Mouse (Mus musculus): ENCODE results near the gene Pidd1. TPM values are rescaled to one million over a fixed set of nuclear protein-coding genes. Genes with fewer than 3 reads are reported as not detected.

Pidd1 gene
- polyA plus RNA-seq, 1 experiment from 2014 or later, result 22.3 TPM

DNA sequence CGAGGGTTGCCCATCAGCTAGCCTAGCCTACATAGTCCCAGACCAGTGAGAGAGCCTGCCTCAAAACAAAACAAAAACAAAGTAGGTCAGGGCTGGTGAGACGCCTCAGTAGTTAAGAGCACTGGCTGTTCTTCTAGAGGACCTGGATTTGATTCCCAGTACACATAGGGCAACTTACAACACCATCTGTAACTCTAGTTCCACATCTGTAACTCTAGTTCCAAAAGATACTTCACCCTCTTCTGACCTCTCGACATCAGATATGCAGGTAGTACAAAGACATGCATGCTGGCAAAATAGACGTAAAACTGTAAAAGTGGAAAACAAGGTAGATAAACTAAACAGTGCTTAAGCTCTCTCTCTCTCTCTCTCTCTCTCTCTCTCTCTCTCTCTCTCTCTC is 20.0 kb downstream of the Pidd1 start:
- WGBS, result 71% methylated on average over 4 of the region's 4 CpGs
- Histone ChIP-seq H3K4me3 (ENCODE audit: low read depth, low read length) (no peak overlapping the region), H3K27me3 (ENCODE audit: control insufficient read depth, insufficient read depth, low read length) (no peaks in the 10 kb centered on the region), H3K4me2 (ENCODE audit: low read depth, low read length, severe bottlenecking) (no peak overlapping the region), H3K27ac (ENCODE audit: low read depth, low read length) (no peak overlapping the region), H3K36me3 (ENCODE audit: control insufficient read depth, insufficient read depth, low read length) (no peaks in the 10 kb centered on the region), H3K9me3 (ENCODE audit: control insufficient read depth, low read length) (no peaks in the 10 kb centered on the region), H3K4me1 (replicated peaks; ENCODE audit: control insufficient read depth, insufficient read depth, low read length) (0 out of 2 replicates have a peak, but pooled peaks cover 2% of the 10 kb centered on the region), H3K9ac (ENCODE audit: low read length) (no peak overlapping the region)
- ATAC-seq (replicated peaks; ENCODE audit: low FRiP score), result no peak
- DNase-seq (ENCODE audit: low spot score), result no peak

DNA sequence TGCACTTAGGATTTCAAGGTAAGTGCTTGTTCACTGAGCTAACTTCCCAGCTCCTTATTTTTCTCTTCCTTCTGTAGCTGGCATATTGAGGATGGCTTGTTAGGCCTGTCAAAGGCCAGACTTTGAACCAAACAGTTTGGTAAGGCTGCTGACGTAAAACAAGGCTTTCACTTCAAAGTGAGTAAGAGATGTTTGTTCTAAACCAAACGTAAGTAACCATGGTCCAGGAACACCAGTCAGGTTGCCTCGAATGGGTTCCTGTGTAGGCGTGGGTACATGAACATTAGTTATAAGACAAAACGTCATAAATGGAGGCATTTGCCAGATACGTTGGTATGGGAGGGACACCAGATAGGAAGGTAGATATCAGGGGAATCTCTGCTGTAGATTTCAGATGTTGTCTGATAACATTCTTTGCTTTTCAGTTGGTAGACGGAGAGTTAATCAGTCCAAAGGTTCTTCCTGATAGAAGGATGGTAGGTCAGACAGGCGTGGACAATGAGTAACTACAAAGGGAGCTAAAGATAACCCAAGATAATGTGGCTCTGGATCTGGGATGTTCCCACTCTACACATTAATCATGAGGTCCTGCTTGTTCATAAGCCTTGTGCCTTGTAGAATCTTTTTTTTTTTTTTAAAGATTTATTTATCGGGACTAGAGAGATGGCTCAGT is 23.7 kb downstream of the Pidd1 start:
- 87% methylated on average over 9 of the region's 9 CpGs for WGBS
- ATAC-seq (replicated peaks; ENCODE audit: low FRiP score), result no peak

GRCm38 (mm10) chr7:141418970-141419369 is 24.9 kb downstream of the Pidd1 start:
- Histone ChIP-seq H3K9me3 (ENCODE audit: control insufficient read depth, low read length) (no peaks in the 10 kb centered on the region), H3K9ac (ENCODE audit: low read length) (no peak overlapping the region), H3K4me3 (ENCODE audit: low read depth, low read length) (no peak overlapping the region), H3K27ac (ENCODE audit: low read depth, low read length) (no peak overlapping the region), H3K27me3 (ENCODE audit: control insufficient read depth, insufficient read depth, low read length) (no peaks in the 10 kb centered on the region), H3K4me1 (replicated peaks; ENCODE audit: control insufficient read depth, insufficient read depth, low read length) (no peaks in the 10 kb centered on the region), H3K4me2 (ENCODE audit: low read depth, low read length, severe bottlenecking) (no peak overlapping the region), H3K36me3 (ENCODE audit: control insufficient read depth, insufficient read depth, low read length) (no peaks in the 10 kb centered on the region)
- ATAC-seq (replicated peaks; ENCODE audit: low FRiP score) (no peak), DNase-seq (ENCODE audit: low spot score) (no peak)
- 78% methylated on average over 7 of the region's 7 CpGs for WGBS

More for the DNA sequence above, 23.7 kb downstream of the Pidd1 start:
- Histone ChIP-seq H3K4me2 (ENCODE audit: low read depth, low read length, severe bottlenecking) (no peak overlapping the region), H3K4me3 (ENCODE audit: low read depth, low read length) (no peak overlapping the region), H3K9ac (ENCODE audit: low read length) (no peak overlapping the region), H3K9me3 (ENCODE audit: control insufficient read depth, low read length) (no peaks in the 10 kb centered on the region), H3K36me3 (ENCODE audit: control insufficient read depth, insufficient read depth, low read length) (no peaks in the 10 kb centered on the region), H3K27ac (ENCODE audit: low read depth, low read length) (no peak overlapping the region), H3K27me3 (ENCODE audit: control insufficient read depth, insufficient read depth, low read length) (no peaks in the 10 kb centered on the region), H3K4me1 (replicated peaks; ENCODE audit: control insufficient read depth, insufficient read depth, low read length) (no peaks in the 10 kb centered on the region)
- no peak for DNase-seq (ENCODE audit: low spot score)

GRCm38 (mm10) chr7:141417731-141418681 is 25.8 kb downstream of the Pidd1 start:
- no peaks in the 10 kb centered on the region for H3K36me3 ChIP-seq (ENCODE audit: control insufficient read depth, insufficient read depth, low read length)
- H3K4me2 ChIP-seq (ENCODE audit: low read depth, low read length, severe bottlenecking), result no peak overlapping the region
- no peak overlapping the region for H3K9ac ChIP-seq (ENCODE audit: low read length)
- ATAC-seq (replicated peaks; ENCODE audit: low FRiP score) (no peak), DNase-seq (ENCODE audit: low spot score) (peak; percentile 32)
- WGBS, result 71% methylated on average over 8 of the region's 8 CpGs
- 0 out of 2 replicates have a peak, but pooled peaks cover 3% of the 10 kb centered on the region for H3K4me1 ChIP-seq (replicated peaks; ENCODE audit: control insufficient read depth, insufficient read depth, low read length)
- no peaks in the 10 kb centered on the region for H3K27me3 ChIP-seq (ENCODE audit: control insufficient read depth, insufficient read depth, low read length)
- no peak overlapping the region for H3K27ac ChIP-seq (ENCODE audit: low read depth, low read length)
- no peaks in the 10 kb centered on the region for H3K9me3 ChIP-seq (ENCODE audit: control insufficient read depth, low read length)
- H3K4me3 ChIP-seq (ENCODE audit: low read depth, low read length), result no peak overlapping the region

GRCm38 (mm10) chr7:141416144-141416841 is 27.5 kb downstream of the Pidd1 start:
- DNase-seq (ENCODE audit: low spot score), result peak; percentile 28
- Histone ChIP-seq H3K4me2 (ENCODE audit: low read depth, low read length, severe bottlenecking) (no peak overlapping the region), H3K36me3 (ENCODE audit: control insufficient read depth, insufficient read depth, low read length) (no peaks in the 10 kb centered on the region), H3K9me3 (ENCODE audit: control insufficient read depth, low read length) (no peaks in the 10 kb centered on the region), H3K27me3 (ENCODE audit: control insufficient read depth, insufficient read depth, low read length) (no peaks in the 10 kb centered on the region), H3K4me3 (ENCODE audit: low read depth, low read length) (no peak overlapping the region), H3K4me1 (replicated peaks; ENCODE audit: control insufficient read depth, insufficient read depth, low read length) (0 out of 2 replicates have a peak, but pooled peaks cover 3% of the 10 kb centered on the region), H3K27ac (ENCODE audit: low read depth, low read length) (no peak overlapping the region), H3K9ac (ENCODE audit: low read length) (no peak overlapping the region)
- ATAC-seq (replicated peaks; ENCODE audit: low FRiP score), result no peak
- 79% methylated on average over 6 of the region's 6 CpGs for WGBS

DNA sequence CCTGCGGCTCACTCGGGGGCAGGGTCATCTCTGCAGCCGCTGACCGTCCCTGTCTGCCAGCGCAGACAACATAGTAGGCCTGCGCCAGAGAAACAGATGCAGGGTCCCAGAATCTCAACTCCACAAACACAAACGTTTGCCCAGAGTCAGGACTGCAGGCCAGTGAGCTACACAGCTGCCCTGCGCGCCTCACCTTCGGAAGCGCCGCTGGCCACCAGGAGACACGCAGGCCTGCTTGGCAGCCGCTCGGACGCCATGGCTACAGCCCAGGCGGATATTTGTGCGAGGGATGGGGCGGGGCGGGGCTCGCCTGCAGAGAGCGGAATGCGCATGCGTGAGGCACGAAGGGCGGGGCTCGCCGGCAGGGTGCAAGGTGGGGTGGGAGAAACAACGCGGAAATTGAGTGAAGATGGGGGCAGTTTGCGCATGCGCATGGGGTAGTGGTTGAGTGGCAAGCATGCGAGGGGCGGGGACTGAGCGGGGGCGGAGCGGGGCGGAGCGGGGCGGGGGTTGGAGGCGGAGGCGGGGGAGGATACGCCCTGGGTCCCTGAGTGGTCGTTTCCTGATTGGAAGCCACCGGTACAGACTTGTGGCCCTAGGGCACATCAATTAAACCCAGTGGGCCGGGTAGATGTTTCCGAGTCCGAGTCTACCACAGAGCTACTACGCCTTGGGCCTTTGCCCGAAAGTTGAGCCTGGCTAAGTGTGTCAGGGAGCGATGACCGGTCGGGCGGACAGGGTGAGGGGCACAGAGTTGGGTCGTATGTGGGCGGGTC is 29.8 kb downstream of the Pidd1 start, which contains the start of gene Gatd1:
Gene Gatd1 (minus strand): TSS at position 328 of the 776 bp plus-strand sequence.
- Histone ChIP-seq H3K27me3 (ENCODE audit: control insufficient read depth, insufficient read depth, low read length) (no peaks in the 10 kb centered on the region), H3K36me3 (ENCODE audit: control insufficient read depth, insufficient read depth, low read length) (no peaks in the 10 kb centered on the region), H3K4me3 (ENCODE audit: low read depth, low read length) (peak within 1 kb of the TSS; percentile 70), H3K4me2 (ENCODE audit: low read depth, low read length, severe bottlenecking) (peak within 1 kb of the TSS; percentile 90), H3K27ac (ENCODE audit: low read depth, low read length) (peak within 1 kb of the TSS; percentile 59; the same call in 1 of the 2 replicates), H3K9me3 (ENCODE audit: control insufficient read depth, low read length) (no peaks in the 10 kb centered on the region), H3K4me1 (replicated peaks; ENCODE audit: control insufficient read depth, insufficient read depth, low read length) (0 out of 2 replicates have a peak, but pooled peaks cover 3% of the 10 kb centered on the region), H3K9ac (ENCODE audit: low read length) (peak within 1 kb of the TSS; percentile 83)
- DNase-seq (ENCODE audit: low spot score) (peak; percentile 100), ATAC-seq (replicated peaks; ENCODE audit: low FRiP score) (peak; percentile 90)
- WGBS, result under 1% methylated on average over 56 of the region's 56 CpGs

DNA sequence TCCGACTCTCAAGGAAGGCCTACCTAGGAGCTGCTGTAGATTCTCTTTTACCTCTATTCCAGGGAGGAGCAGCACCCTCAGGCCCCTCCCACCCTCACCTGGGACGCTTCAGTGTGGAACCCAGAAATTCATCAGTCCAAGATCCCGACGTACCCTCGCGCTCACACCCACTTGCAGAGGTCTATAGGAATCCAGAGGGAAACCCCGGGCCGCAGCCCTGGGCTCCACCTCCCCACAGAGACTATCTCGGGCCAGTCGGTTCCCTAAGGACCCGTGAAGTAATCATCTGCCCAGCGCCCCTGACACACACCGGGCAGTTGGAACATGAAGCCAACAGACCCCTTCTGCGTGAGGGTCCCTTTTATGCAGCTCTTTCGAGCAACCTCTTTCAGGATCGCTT is 30.5 kb downstream of the Pidd1 start:
- peak overlapping the region; percentile 90 for H3K4me2 ChIP-seq (ENCODE audit: low read depth, low read length, severe bottlenecking)
- H3K27me3 ChIP-seq (ENCODE audit: control insufficient read depth, insufficient read depth, low read length), result no peaks in the 10 kb centered on the region
- 0 out of 2 replicates have a peak, but pooled peaks cover 3% of the 10 kb centered on the region for H3K4me1 ChIP-seq (replicated peaks; ENCODE audit: control insufficient read depth, insufficient read depth, low read length)
- H3K27ac ChIP-seq (ENCODE audit: low read depth, low read length), result peak overlapping the region; percentile 59; the same call in 1 of the 2 replicates
- H3K36me3 ChIP-seq (ENCODE audit: control insufficient read depth, insufficient read depth, low read length), result no peaks in the 10 kb centered on the region
- H3K9ac ChIP-seq (ENCODE audit: low read length), result peak overlapping the region; percentile 83
- WGBS, result 4% methylated on average over 16 of the region's 16 CpGs
- no peaks in the 10 kb centered on the region for H3K9me3 ChIP-seq (ENCODE audit: control insufficient read depth, low read length)
- peak overlapping the region; percentile 70 for H3K4me3 ChIP-seq (ENCODE audit: low read depth, low read length)
- no peak for ATAC-seq (replicated peaks; ENCODE audit: low FRiP score)
- peak; percentile 61 for DNase-seq (ENCODE audit: low spot score)
